Mouse (Mus musculus) G1E (cell line): ENCODE results near the gene Gnb1l. TPM values are rescaled to one million over a fixed set of nuclear protein-coding genes. Genes with fewer than 3 reads are reported as not detected.

Experiments
- ATAC-seq: 2 replicates; pipeline ENCODE4 v1.8.0; 2016; ENCODE audit warnings: mild to moderate bottlenecking; ENCODE audit not compliant: insufficient number of reproducible peaks, poor library complexity, low FRiP score, severe bottlenecking; ENCODE audit errors: extremely low read depth
- DNase-seq: peaks from one replicate; pipeline ENCODE4 v3.0.0; 2012; ENCODE audit warnings: low spot score
- H3K27me3 ChIP-seq: 2 replicates; pipeline ENCODE4 v1.6.1; 2012; ENCODE audit warnings: mild to moderate bottlenecking, low read length, inconsistent platforms; ENCODE audit not compliant: insufficient read depth
- H3K36me3 ChIP-seq: replicated peaks from 2 replicates; pipeline ENCODE3; 2012; ENCODE audit warnings: mild to moderate bottlenecking, inconsistent platforms
- H3K4me1 ChIP-seq: 2 replicates; pipeline ENCODE4 v1.6.1; 2012; ENCODE audit warnings: low read depth, low read length, inconsistent platforms, mixed read lengths; ENCODE audit not compliant: insufficient read depth
- H3K4me3 ChIP-seq: 2 replicates; pipeline ENCODE4 v1.5.1; 2012; ENCODE audit warnings: low read depth, mild to moderate bottlenecking, inconsistent platforms, low read length, moderate library complexity, mixed read lengths
- H3K9me3 ChIP-seq: replicated peaks from 2 replicates; pipeline ENCODE4 v1.6.1; 2012; ENCODE audit warnings: inconsistent platforms
- CTCF ChIP-seq: IDR thresholded peaks from 2 replicates; pipeline ENCODE4 v1.5.1; 2012; ENCODE audit warnings: low read depth, low read length, inconsistent platforms, mixed read lengths
- GATA1 ChIP-seq: IDR thresholded peaks from 2 replicates; pipeline ENCODE4 v1.6.1; 2012; ENCODE audit warnings: borderline replicate concordance, low read length, inconsistent platforms, mixed read lengths
- GATA2 ChIP-seq: IDR thresholded peaks from 2 replicates; pipeline ENCODE4 v1.6.1; 2012; ENCODE audit warnings: low read depth, low read length, inconsistent platforms, borderline replicate concordance
- POLR2AphosphoS5 ChIP-seq: IDR thresholded peaks from 2 replicates; pipeline ENCODE4 v1.6.1; 2012; ENCODE audit warnings: low read depth, low read length, inconsistent platforms; ENCODE audit not compliant: insufficient replicate concordance
- TAL1 ChIP-seq: conservative IDR thresholded peaks from 2 replicates; pipeline ENCODE4 v1.6.1; 2012; ENCODE audit warnings: low read depth, low read length, inconsistent platforms, mixed read lengths
- polyA plus RNA-seq: library from polyadenylated mRNA; stranded (reverse); fragments of >175 nt; gene quantifications from 2 replicates; pipeline ENCODE4 v1.2.3, GENCODE M21; 2012
- total RNA-seq, 2 experiments: library from RNA; stranded (forward) in 1 of 2; stranded (reverse) in 1 of 2; fragments of 200-1000 nt in 1 of 2; fragments of >200 nt in 1 of 2; fragmentation: Nextera tagmentation in 1 of 2; gene quantifications; 2 replicates each; pipeline ENCODE4 v1.2.3; 2014 to 2017

Gnb1l gene
- total RNA-seq (2014; fragmentation: Nextera tagmentation) (4.0 and 7.9 TPM in 2 replicates), total RNA-seq (2017) (5.3 and 6.1 TPM in 2 replicates), polyA plus RNA-seq (8.0 and 10.6 TPM in 2 replicates)

- Histone ChIP-seq H3K36me3 (peaks cover 35% of the 10 kb centered on the region), H3K4me3 (peak within 1 kb of the TSS; percentile 88), H3K27me3 (no peaks in the 10 kb centered on the region), H3K4me1 (peaks cover 50% of the 10 kb centered on the region), H3K9me3 (no peaks in the 10 kb centered on the region)
- ATAC-seq (peak; percentile 62), DNase-seq (peak; percentile 97)
- TF ChIP-seq TAL1 (no peak), POLR2AphosphoS5 (no peak), CTCF (no peak), GATA1 (no peak), GATA2 (no peak)
These were observed at the start of gene Gnb1l, which contains the start of gene Rtl10 for GRCm38 (mm10) chr16:18498558-18498990. Gene Gnb1l, plus strand, starts transcription at chr16:18498713. Gene Rtl10, plus strand, starts transcription at chr16:18498901.

- peaks cover 94% of the 10 kb centered on the region for H3K36me3 ChIP-seq
These were observed 49.5 kb upstream of the Gnb1l start for GRCm38 (mm10) chr16:18449005-18449404.

GRCm38 (mm10) chr16:18451486-18452181, 46.9 kb upstream of the Gnb1l start:
- no peak for TF ChIP-seq CTCF
- TF ChIP-seq TAL1, result no peak
- no peak for TF ChIP-seq GATA2
- no peak for TF ChIP-seq GATA1
- no peak for TF ChIP-seq POLR2AphosphoS5
- ATAC-seq, result no peak
- Histone ChIP-seq H3K27me3 (no peaks in the 10 kb centered on the region), H3K36me3 (peaks cover 96% of the 10 kb centered on the region), H3K9me3 (no peaks in the 10 kb centered on the region), H3K4me3 (no peak overlapping the region), H3K4me1 (peaks cover 12% of the 10 kb centered on the region)
- DNase-seq, result no peak

More at GRCm38 (mm10) chr16:18449005-18449404, 49.5 kb upstream of the Gnb1l start:
- no peaks in the 10 kb centered on the region for H3K27me3 ChIP-seq
- ATAC-seq, result no peak
- TF ChIP-seq CTCF (no peak), TAL1 (no peak), GATA1 (no peak), GATA2 (no peak), POLR2AphosphoS5 (no peak)
- no peak for DNase-seq
- H3K4me1 ChIP-seq, result peaks cover 9% of the 10 kb centered on the region
- no peak overlapping the region for H3K4me3 ChIP-seq
- no peaks in the 10 kb centered on the region for H3K9me3 ChIP-seq

- peaks cover 15% of the 10 kb centered on the region for H3K4me1 ChIP-seq
- H3K36me3 ChIP-seq, result peaks cover 98% of the 10 kb centered on the region
- ATAC-seq (no peak), DNase-seq (no peak)
- TF ChIP-seq GATA2 (no peak), CTCF (no peak), TAL1 (no peak), POLR2AphosphoS5 (no peak), GATA1 (no peak)
- no peaks in the 10 kb centered on the region for H3K27me3 ChIP-seq
- no peak overlapping the region for H3K4me3 ChIP-seq
- H3K9me3 ChIP-seq, result no peaks in the 10 kb centered on the region
These were observed 46.1 kb upstream of the Gnb1l start for GRCm38 (mm10) chr16:18452361-18452862.

GRCm38 (mm10) chr16:18453846-18454245, 44.7 kb upstream of the Gnb1l start:
- TF ChIP-seq CTCF (no peak), TAL1 (no peak), GATA2 (no peak), POLR2AphosphoS5 (no peak), GATA1 (no peak)
- no peak for DNase-seq
- Histone ChIP-seq H3K4me1 (peaks cover 29% of the 10 kb centered on the region), H3K36me3 (peaks cover 98% of the 10 kb centered on the region), H3K27me3 (no peaks in the 10 kb centered on the region), H3K9me3 (no peaks in the 10 kb centered on the region), H3K4me3 (no peak overlapping the region)
- ATAC-seq, result no peak

GRCm38 (mm10) chr16:18455407-18455806, 43.1 kb upstream of the Gnb1l start:
- Histone ChIP-seq H3K36me3 (peaks cover 92% of the 10 kb centered on the region), H3K4me3 (no peak overlapping the region), H3K27me3 (no peaks in the 10 kb centered on the region), H3K9me3 (no peaks in the 10 kb centered on the region), H3K4me1 (peaks cover 40% of the 10 kb centered on the region)
- no peak for TF ChIP-seq GATA1
- no peak for TF ChIP-seq CTCF
- TF ChIP-seq POLR2AphosphoS5, result no peak
- no peak for TF ChIP-seq TAL1
- TF ChIP-seq GATA2, result no peak
- no peak for ATAC-seq
- no peak for DNase-seq
